Mouse (Mus musculus) forebrain, postnatal 0 days (tissue): Measurements from ENCODE around the gene Pom121. TPM values are rescaled to one million over a fixed set of nuclear protein-coding genes. Genes with fewer than 3 reads are reported as not detected.

Experiments
- ATAC-seq: fragments of 200-750 bp; cut with Nextera tagmentation; 2 replicates; pipeline ENCODE4 v1.8.0; 2017; ENCODE audit warnings: mild to moderate bottlenecking, moderate library complexity
- DNase-seq: peaks from one replicate; pipeline ENCODE4 v3.0.0-alpha.2; 2015
- H3K27ac ChIP-seq: fragments of 300-500 bp; sonication (generic); 2 replicates; pipeline ENCODE4 v1.5.1; 2014; ENCODE audit warnings: low read depth, mild to moderate bottlenecking, antibody characterized with exemption, low read length, moderate library complexity, mixed read lengths
- H3K27me3 ChIP-seq: fragments of 300-500 bp; sonication (generic); 2 replicates; pipeline ENCODE4 v1.6.1; 2014; ENCODE audit warnings: mild to moderate bottlenecking, low read length, mixed read lengths; ENCODE audit not compliant: insufficient read depth
- H3K36me3 ChIP-seq: fragments of 300-500 bp; sonication (generic); 2 replicates; pipeline ENCODE4 v1.6.1; 2014; ENCODE audit warnings: mild to moderate bottlenecking, moderate library complexity; ENCODE audit not compliant: insufficient read depth
- H3K4me1 ChIP-seq: fragments of 300-500 bp; sonication (generic); 2 replicates; pipeline ENCODE4 v1.6.1; 2014; ENCODE audit warnings: antibody characterized with exemption; ENCODE audit not compliant: insufficient read depth
- H3K4me2 ChIP-seq: fragments of 300-500 bp; sonication (generic); 2 replicates; pipeline ENCODE4 v1.6.1; 2014; ENCODE audit warnings: low read depth, mild to moderate bottlenecking, moderate library complexity
- H3K4me3 ChIP-seq: fragments of 300-500 bp; sonication (generic); 2 replicates; pipeline ENCODE4 v1.5.1; 2014; ENCODE audit warnings: low read depth, low read length, mixed read lengths
- H3K9ac ChIP-seq: fragments of 300-500 bp; sonication (generic); 2 replicates; pipeline ENCODE4 v1.6.1; 2014; ENCODE audit warnings: mild to moderate bottlenecking
- H3K9me3 ChIP-seq: fragments of 300-500 bp; sonication (generic); 2 replicates; pipeline ENCODE4 v1.6.1; 2016; ENCODE audit warnings: low read length
- CTCF ChIP-seq: sonication (generic); IDR thresholded peaks from 2 replicates; pipeline ENCODE4 v1.5.1; 2016; ENCODE audit warnings: antibody characterized with exemption, control low read depth, low read depth
- WGBS: fragments of 180-500 bp; shearing (Covaris S2); extraction: QIAGEN DNeasy Blood & Tissue Kit; methylation state at CpG from one replicate; pipeline ENCODE4 v1.1.7; 2014; 5-methylcytosine and 5-hydroxymethylcytosine counted together
- polyA plus RNA-seq: library from polyadenylated mRNA; unstranded; fragments of >200 nt; fragmentation: Nextera tagmentation; extraction: Ambion mirVana; gene quantifications from 2 replicates; pipeline ENCODE4 v1.2.1, GENCODE M21; 2015
- total RNA-seq: library from RNA; depleted of rRNA; stranded (reverse); fragments of >200 nt; gene quantifications from 2 replicates; pipeline ENCODE4 v1.2.3, GENCODE M21; 2014

Pom121 gene
- total and polyA plus RNA-seq, 2 experiments from 2014 or later = 8.1 to 9.9 TPM

DNA sequence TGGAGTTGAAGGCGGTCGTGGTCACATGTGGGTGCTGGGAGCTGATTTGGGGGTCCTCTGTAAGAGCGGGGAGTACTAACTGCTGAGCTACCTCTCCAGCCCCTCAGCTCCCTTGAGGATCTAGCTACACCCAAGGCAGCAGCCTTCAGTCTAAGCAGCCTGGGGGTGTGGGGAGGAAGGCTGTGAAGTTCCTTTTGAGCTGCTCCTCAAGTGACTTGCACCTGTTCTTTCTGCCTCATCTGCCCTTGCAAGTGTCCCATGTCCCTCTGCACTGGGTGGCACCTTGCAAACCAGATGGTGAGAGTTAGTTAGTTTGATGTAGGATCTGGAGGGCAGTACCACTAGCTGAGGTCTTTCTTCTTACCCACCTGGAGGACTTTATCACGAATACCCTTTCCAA, 13.8 kb upstream of the Pom121 start:
- TF ChIP-seq CTCF = no peak
- DNase-seq = no peak
- H3K27ac ChIP-seq = no peak overlapping the region
- WGBS = 89% methylated on average over 4 of the region's 4 CpGs
- ATAC-seq = no peak
- no peaks in the 10 kb centered on the region for H3K9me3 ChIP-seq
- no peak overlapping the region for H3K4me2 ChIP-seq
- no peaks in the 10 kb centered on the region for H3K27me3 ChIP-seq
- H3K36me3 ChIP-seq = peaks cover 17% of the 10 kb centered on the region
- H3K9ac ChIP-seq = no peak overlapping the region
- no peak overlapping the region for H3K4me3 ChIP-seq
- H3K4me1 ChIP-seq = no peaks in the 10 kb centered on the region

DNA sequence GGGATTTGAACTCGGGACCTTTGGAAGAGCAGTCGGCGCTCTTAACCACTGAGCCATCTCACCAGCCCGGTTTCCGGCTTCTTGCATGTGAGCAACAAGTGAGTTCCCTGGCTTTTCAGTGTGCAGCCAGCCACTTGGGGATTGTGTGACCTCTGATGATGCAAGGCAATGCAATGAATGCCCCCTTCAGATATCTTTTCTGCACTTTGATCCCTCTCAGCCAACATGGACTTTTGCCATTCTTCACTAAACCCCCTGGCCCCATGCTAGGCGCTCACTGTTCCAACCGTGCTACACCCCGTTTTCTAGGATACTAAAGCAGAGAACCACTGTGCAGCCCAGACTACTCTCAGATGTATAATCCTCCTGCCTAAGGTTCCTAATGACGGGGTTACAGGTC, 11.1 kb upstream of the Pom121 start:
- no peak for TF ChIP-seq CTCF
- WGBS = 87% methylated on average over 9 of the region's 9 CpGs

DNA sequence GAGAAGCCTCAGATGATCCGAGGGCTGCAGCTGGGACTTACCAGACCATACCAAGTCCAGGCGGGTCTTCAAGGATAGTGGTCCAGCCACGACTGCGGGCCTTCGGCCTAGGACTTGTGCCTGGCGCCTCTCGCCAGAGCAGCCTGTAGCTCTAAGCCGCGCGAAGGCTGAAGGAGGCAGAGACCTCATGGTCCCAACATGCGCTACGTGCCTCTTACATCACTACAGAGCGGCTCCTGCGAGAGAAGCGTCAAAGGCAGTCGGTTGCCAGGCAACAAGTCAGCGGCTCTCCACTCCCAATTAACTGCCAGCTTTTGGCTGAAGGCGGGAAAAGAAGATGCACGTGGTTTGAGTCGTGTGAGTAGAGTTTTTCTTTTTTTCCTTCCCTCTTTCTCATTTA, 10.3 kb upstream of the Pom121 start:
- Histone ChIP-seq H3K27me3 (no peaks in the 10 kb centered on the region), H3K4me2 (peak overlapping the region; percentile 36), H3K4me1 (no peaks in the 10 kb centered on the region), H3K9me3 (no peaks in the 10 kb centered on the region), H3K27ac (no peak overlapping the region), H3K4me3 (no peak overlapping the region), H3K36me3 (0 out of 2 replicates have a peak, but pooled peaks cover 1% of the 10 kb centered on the region), H3K9ac (no peak overlapping the region)
- peak; percentile 96 for ATAC-seq
- peak; percentile 86 for DNase-seq
- WGBS = 31% methylated on average over 20 of the region's 20 CpGs
- TF ChIP-seq CTCF = no peak

More for the DNA sequence above, 11.1 kb upstream of the Pom121 start:
- no peaks in the 10 kb centered on the region for H3K9me3 ChIP-seq
- no peaks in the 10 kb centered on the region for H3K4me1 ChIP-seq
- DNase-seq = no peak
- no peak overlapping the region for H3K4me3 ChIP-seq
- peaks cover 9% of the 10 kb centered on the region for H3K36me3 ChIP-seq
- H3K9ac ChIP-seq = no peak overlapping the region
- no peak overlapping the region for H3K27ac ChIP-seq
- no peaks in the 10 kb centered on the region for H3K27me3 ChIP-seq
- ATAC-seq = no peak
- H3K4me2 ChIP-seq = no peak overlapping the region

DNA sequence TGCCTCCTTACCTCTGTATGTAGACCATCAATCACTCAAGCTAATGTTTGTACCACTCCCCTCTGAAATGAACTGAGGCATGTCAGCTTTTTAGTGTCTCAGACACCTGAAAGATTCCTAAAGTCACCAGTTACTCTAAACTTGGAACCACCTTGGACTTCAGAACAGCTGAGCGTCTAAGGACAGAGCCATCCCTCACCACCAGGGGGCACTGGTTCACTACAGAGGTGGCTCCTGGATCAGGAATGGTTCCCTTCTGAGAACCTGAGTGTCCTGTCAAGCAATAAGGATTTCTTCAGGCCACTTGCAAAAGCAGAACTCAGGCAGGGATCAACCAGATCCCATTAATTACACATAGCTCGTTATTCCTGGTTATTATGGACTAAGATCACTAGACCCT, 5.9 kb upstream of the Pom121 start:
- Histone ChIP-seq H3K27me3 (no peaks in the 10 kb centered on the region), H3K36me3 (no peaks in the 10 kb centered on the region), H3K4me3 (no peak overlapping the region), H3K9me3 (no peaks in the 10 kb centered on the region), H3K4me1 (no peaks in the 10 kb centered on the region), H3K27ac (no peak overlapping the region), H3K4me2 (no peak overlapping the region), H3K9ac (no peak overlapping the region)
- TF ChIP-seq CTCF = peak; percentile 95
- peak; percentile 87 for DNase-seq
- ATAC-seq = peak; percentile 54; the same call in 1 of the 2 replicates
- 5% methylated on average over 2 of the region's 2 CpGs for WGBS

DNA sequence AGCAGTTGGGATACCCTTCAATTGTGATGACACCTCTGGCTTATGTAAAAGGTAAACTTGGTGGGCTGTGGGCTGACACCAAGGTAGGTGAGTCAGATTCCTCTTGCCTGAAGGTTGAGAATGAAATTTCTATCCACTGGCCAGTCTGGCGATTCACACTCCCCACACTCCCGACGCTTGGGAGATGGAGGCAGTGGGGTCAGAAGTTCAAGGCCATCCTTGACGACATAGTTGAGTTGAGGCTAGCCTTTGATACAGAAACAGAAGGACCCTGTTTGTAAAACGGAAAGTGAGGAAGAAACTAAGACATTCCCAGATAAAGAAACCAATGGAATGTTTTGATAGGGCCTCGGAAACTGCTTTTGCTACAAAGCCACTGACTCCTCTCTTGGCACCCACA, 5.0 kb upstream of the Pom121 start:
- ATAC-seq = no peak
- 0 out of 2 replicates have a peak, but pooled peaks cover 4% of the 10 kb centered on the region for H3K4me1 ChIP-seq
- no peak overlapping the region for H3K4me2 ChIP-seq
- H3K27ac ChIP-seq = no peak overlapping the region
- no peak for DNase-seq
- no peaks in the 10 kb centered on the region for H3K27me3 ChIP-seq
- TF ChIP-seq CTCF = no peak
- no peaks in the 10 kb centered on the region for H3K36me3 ChIP-seq
- H3K4me3 ChIP-seq = no peak overlapping the region
- WGBS = 71% methylated on average over 6 of the region's 6 CpGs
- H3K9ac ChIP-seq = no peak overlapping the region
- no peaks in the 10 kb centered on the region for H3K9me3 ChIP-seq

DNA sequence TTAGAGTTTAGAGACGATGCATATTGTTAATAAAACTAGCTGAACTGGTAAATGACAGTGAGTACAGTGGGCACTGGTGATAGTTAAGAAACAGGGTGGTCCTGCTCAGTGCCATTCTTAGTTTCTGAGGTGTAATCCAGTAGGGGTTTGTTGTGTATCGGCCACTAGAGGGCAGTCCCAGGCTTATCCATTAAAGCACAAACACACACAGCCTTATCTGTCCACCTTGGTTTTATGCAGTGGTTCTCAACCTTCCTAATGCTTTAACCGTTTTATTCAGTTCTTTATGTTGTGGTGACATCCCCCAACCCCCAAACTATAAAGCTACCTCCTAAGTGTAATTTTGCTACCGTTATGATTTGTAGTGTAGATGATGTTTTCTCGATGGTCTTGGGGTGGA, 1.5 kb upstream of the Pom121 start:
- H3K4me3 ChIP-seq = no peak overlapping the region
- whole genome bisulfite sequencing = 49% methylated on average over 5 of the region's 5 CpGs
- H3K4me2 ChIP-seq = no peak overlapping the region
- H3K27ac ChIP-seq = no peak overlapping the region
- no peaks in the 10 kb centered on the region for H3K27me3 ChIP-seq
- H3K4me1 ChIP-seq = peaks cover 11% of the 10 kb centered on the region; the same call in 1 of the 2 replicates
- peak; percentile 76 for TF ChIP-seq CTCF
- H3K36me3 ChIP-seq = peaks cover 12% of the 10 kb centered on the region
- no peak overlapping the region for H3K9ac ChIP-seq
- DNase-seq = peak; percentile 57
- no peak for ATAC-seq
- H3K9me3 ChIP-seq = no peaks in the 10 kb centered on the region

DNA sequence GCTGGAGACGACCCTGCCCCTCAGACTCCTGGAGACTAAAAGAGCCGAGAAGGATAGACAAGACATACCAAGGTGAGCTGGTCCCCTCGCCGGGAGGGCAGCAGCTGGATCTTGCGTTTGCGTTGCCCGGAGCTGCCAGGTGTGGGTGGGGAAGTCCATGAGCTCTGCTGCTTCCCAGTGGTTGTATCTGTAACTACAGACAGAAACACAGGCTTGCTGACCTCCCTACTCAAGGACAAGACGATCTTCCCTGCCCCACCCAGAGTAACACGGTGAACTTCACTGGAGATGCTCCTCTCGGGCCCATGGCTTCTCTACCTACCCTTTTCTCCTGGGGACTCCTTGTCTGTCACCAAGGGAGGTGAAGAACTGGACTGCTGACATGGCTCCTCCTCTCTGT, 10.6 kb downstream of the Pom121 start:
- no peak for ATAC-seq

DNA sequence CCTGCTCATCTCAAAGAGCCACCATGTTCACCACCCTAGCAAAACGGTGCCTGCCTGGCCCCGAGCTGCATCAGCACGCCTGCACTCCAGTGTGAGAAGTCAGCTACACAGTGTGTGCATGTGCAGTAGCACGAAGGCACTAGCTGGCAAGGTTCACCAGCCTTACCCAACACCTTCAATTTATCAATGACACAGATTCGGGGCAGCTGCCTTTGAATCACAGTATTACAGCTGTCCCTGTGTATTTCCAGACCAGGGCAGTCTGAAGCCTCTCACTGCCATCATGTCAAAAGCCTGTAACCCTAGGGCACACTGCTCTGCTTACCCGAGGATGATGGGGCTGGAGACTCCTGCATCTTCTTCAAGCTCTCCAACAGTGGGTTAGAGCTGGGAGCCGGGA, 11.6 kb downstream of the Pom121 start:
- ATAC-seq (no peak), DNase-seq (no peak)
- H3K4me1 ChIP-seq = no peaks in the 10 kb centered on the region
- H3K4me3 ChIP-seq = no peak overlapping the region
- H3K4me2 ChIP-seq = no peak overlapping the region
- no peak for TF ChIP-seq CTCF
- 94% methylated on average over 7 of the region's 7 CpGs for WGBS
- H3K9ac ChIP-seq = no peak overlapping the region
- no peaks in the 10 kb centered on the region for H3K9me3 ChIP-seq
- no peak overlapping the region for H3K27ac ChIP-seq
- H3K27me3 ChIP-seq = no peaks in the 10 kb centered on the region
- peaks cover 93% of the 10 kb centered on the region for H3K36me3 ChIP-seq

More for the DNA sequence above, 10.6 kb downstream of the Pom121 start:
- H3K4me3 ChIP-seq = no peak overlapping the region
- 87% methylated on average over 10 of the region's 10 CpGs for WGBS
- peaks cover 93% of the 10 kb centered on the region for H3K36me3 ChIP-seq
- H3K9ac ChIP-seq = no peak overlapping the region
- no peak for DNase-seq
- no peaks in the 10 kb centered on the region for H3K4me1 ChIP-seq
- H3K27ac ChIP-seq = no peak overlapping the region
- H3K27me3 ChIP-seq = no peaks in the 10 kb centered on the region
- no peaks in the 10 kb centered on the region for H3K9me3 ChIP-seq
- 0 out of 2 replicates have a peak, but pooled peaks have one; percentile 2 for TF ChIP-seq CTCF
- no peak overlapping the region for H3K4me2 ChIP-seq
